Mouse (Mus musculus): ENCODE data around the gene Ildr2. TPM values are rescaled to one million over a fixed set of nuclear protein-coding genes. Genes with fewer than 3 reads are reported as not detected.

Gene Ildr2
- polyA plus RNA-seq, 1 experiment from 2014 or later: 1.1 TPM

- no peak overlapping the region for H3K27ac ChIP-seq (ENCODE audit: low read length)
- no peaks in the 10 kb centered on the region for H3K27me3 ChIP-seq (ENCODE audit: control insufficient read depth, insufficient read depth, low read depth, low read length)
- peaks cover 19% of the 10 kb centered on the region for H3K4me1 ChIP-seq (replicated peaks; ENCODE audit: control insufficient read depth, insufficient read depth, low read length)
- 55% methylated on average over 1 of the region's 1 CpGs for WGBS
- no peak overlapping the region for H3K9ac ChIP-seq (ENCODE audit: low read length)
- H3K36me3 ChIP-seq (ENCODE audit: control insufficient read depth, insufficient read depth, low read length): no peaks in the 10 kb centered on the region
- H3K4me2 ChIP-seq (ENCODE audit: low read depth, low read length): no peak overlapping the region
- H3K4me3 ChIP-seq (ENCODE audit: low read length): no peak overlapping the region
- no peaks in the 10 kb centered on the region for H3K9me3 ChIP-seq (ENCODE audit: control insufficient read depth, low read length)
- no peak for ATAC-seq (ENCODE audit: low read depth)
Observed at GRCm38 (mm10) chr1:166281287-166281686, 27.3 kb downstream of the Ildr2 start.

- Histone ChIP-seq H3K4me1 (replicated peaks; ENCODE audit: control insufficient read depth, insufficient read depth, low read length) (peaks cover 19% of the 10 kb centered on the region), H3K27ac (ENCODE audit: low read length) (no peak overlapping the region), H3K36me3 (ENCODE audit: control insufficient read depth, insufficient read depth, low read length) (no peaks in the 10 kb centered on the region), H3K9ac (ENCODE audit: low read length) (no peak overlapping the region), H3K4me3 (ENCODE audit: low read length) (no peak overlapping the region), H3K9me3 (ENCODE audit: control insufficient read depth, low read length) (no peaks in the 10 kb centered on the region), H3K4me2 (ENCODE audit: low read depth, low read length) (no peak overlapping the region), H3K27me3 (ENCODE audit: control insufficient read depth, insufficient read depth, low read depth, low read length) (no peaks in the 10 kb centered on the region)
- no peak for ATAC-seq (ENCODE audit: low read depth)
- WGBS: 77% methylated on average over 3 of the region's 3 CpGs
Observed at GRCm38 (mm10) chr1:166281836-166282235, 27.9 kb downstream of the Ildr2 start.

DNA sequence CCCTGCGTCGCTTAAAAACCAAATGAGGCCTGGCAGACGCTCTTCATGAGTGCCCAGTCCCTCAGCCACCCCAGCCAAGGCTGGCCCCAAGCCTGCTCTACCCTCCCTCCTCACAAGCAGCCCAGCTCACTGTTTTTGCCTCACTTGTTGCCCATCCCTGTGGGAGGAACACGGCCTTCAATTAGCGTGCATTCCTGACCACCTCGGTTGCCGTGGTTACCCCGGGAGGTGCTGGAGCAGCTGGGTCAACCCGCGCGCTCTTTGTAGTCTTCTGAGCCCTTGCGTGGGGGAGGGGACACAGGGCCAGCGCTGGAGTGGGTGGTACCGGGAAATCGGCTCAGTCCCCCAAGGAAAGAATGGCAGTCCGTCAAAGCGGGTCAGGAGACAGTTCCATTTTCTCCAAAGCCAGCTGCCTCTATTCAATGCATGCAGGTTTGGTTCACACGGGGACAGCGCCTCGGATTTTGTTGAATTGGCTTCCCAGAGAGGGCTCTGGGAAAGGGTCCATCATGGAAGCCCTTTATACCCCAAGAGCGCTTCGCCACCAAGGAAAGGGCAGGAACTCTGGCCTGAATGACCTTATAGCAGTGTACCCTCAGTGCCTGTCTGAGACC lies 28.8 kb downstream of the Ildr2 start:
- ATAC-seq (ENCODE audit: low read depth): peak; percentile 87
- H3K27ac ChIP-seq (ENCODE audit: low read length): no peak overlapping the region
- peak overlapping the region; percentile 32 for H3K4me3 ChIP-seq (ENCODE audit: low read length)
- H3K36me3 ChIP-seq (ENCODE audit: control insufficient read depth, insufficient read depth, low read length): no peaks in the 10 kb centered on the region
- H3K9ac ChIP-seq (ENCODE audit: low read length): peak overlapping the region; percentile 33; the same call in 1 of the 2 replicates
- H3K27me3 ChIP-seq (ENCODE audit: control insufficient read depth, insufficient read depth, low read depth, low read length): no peaks in the 10 kb centered on the region
- peak overlapping the region; percentile 52 for H3K4me2 ChIP-seq (ENCODE audit: low read depth, low read length)
- H3K4me1 ChIP-seq (replicated peaks; ENCODE audit: control insufficient read depth, insufficient read depth, low read length): peaks cover 19% of the 10 kb centered on the region
- 8% methylated on average over 22 of the region's 22 CpGs for WGBS
- H3K9me3 ChIP-seq (ENCODE audit: control insufficient read depth, low read length): no peaks in the 10 kb centered on the region

GRCm38 (mm10) chr1:166283451-166283850 lies 29.5 kb downstream of the Ildr2 start:
- Histone ChIP-seq H3K4me1 (replicated peaks; ENCODE audit: control insufficient read depth, insufficient read depth, low read length) (peaks cover 19% of the 10 kb centered on the region), H3K36me3 (ENCODE audit: control insufficient read depth, insufficient read depth, low read length) (no peaks in the 10 kb centered on the region), H3K9ac (ENCODE audit: low read length) (no peak overlapping the region), H3K4me2 (ENCODE audit: low read depth, low read length) (no peak overlapping the region), H3K27me3 (ENCODE audit: control insufficient read depth, insufficient read depth, low read depth, low read length) (no peaks in the 10 kb centered on the region), H3K4me3 (ENCODE audit: low read length) (no peak overlapping the region), H3K27ac (ENCODE audit: low read length) (no peak overlapping the region), H3K9me3 (ENCODE audit: control insufficient read depth, low read length) (no peaks in the 10 kb centered on the region)
- no peak for ATAC-seq (ENCODE audit: low read depth)
- 90% methylated on average over 6 of the region's 6 CpGs for WGBS

DNA sequence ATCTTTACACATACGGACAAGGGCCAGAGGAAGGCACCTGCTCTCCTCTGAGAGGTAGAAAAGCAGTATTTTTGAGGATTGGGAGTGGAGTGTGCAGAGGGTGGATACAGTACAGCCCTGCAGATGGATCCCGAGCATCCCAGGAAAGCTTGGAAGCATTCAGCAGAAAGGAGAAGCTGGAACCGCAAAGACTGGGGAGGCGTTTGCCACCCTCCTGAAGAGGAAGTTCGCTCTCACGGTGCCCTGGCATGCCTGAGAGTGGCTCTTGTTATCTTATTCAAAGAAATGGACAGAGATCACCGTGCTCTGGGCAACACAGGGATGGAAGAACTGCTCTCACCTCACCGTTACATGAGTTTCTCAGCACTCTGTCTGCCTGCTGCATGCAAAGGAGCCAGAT lies 30.5 kb downstream of the Ildr2 start:
- no peak for ATAC-seq (ENCODE audit: low read depth)
- 61% methylated on average over 8 of the region's 8 CpGs for WGBS
- H3K4me1 ChIP-seq (replicated peaks; ENCODE audit: control insufficient read depth, insufficient read depth, low read length): peaks cover 17% of the 10 kb centered on the region
- H3K9me3 ChIP-seq (ENCODE audit: control insufficient read depth, low read length): no peaks in the 10 kb centered on the region
- H3K27me3 ChIP-seq (ENCODE audit: control insufficient read depth, insufficient read depth, low read depth, low read length): no peaks in the 10 kb centered on the region
- no peak overlapping the region for H3K4me3 ChIP-seq (ENCODE audit: low read length)
- H3K27ac ChIP-seq (ENCODE audit: low read length): no peak overlapping the region
- no peak overlapping the region for H3K9ac ChIP-seq (ENCODE audit: low read length)
- no peaks in the 10 kb centered on the region for H3K36me3 ChIP-seq (ENCODE audit: control insufficient read depth, insufficient read depth, low read length)
- no peak overlapping the region for H3K4me2 ChIP-seq (ENCODE audit: low read depth, low read length)

DNA sequence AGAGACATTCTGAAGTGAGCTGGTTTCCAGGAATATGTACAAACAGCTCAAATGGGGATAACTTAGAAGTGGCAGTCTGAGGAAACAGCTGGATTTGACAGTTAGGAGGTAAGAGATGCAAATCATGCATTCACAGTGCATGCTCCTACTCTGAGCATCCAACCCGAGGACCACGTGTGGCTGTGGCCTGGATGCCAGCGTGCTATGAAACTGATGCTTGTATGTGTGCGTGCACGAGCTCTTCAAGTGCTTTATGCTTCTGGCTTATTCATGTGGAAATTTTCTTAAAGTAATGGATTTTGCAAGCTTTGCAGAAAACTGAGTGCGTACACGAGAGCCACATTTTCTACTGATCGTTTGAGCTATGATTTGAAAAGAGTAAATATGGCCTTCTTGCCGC lies 32.3 kb downstream of the Ildr2 start:
- Histone ChIP-seq H3K4me2 (ENCODE audit: low read depth, low read length) (no peak overlapping the region), H3K9me3 (ENCODE audit: control insufficient read depth, low read length) (no peaks in the 10 kb centered on the region), H3K27me3 (ENCODE audit: control insufficient read depth, insufficient read depth, low read depth, low read length) (no peaks in the 10 kb centered on the region), H3K4me3 (ENCODE audit: low read length) (no peak overlapping the region), H3K36me3 (ENCODE audit: control insufficient read depth, insufficient read depth, low read length) (no peaks in the 10 kb centered on the region), H3K27ac (ENCODE audit: low read length) (no peak overlapping the region), H3K4me1 (replicated peaks; ENCODE audit: control insufficient read depth, insufficient read depth, low read length) (peaks cover 8% of the 10 kb centered on the region), H3K9ac (ENCODE audit: low read length) (no peak overlapping the region)
- WGBS: 81% methylated on average over 9 of the region's 9 CpGs
- no peak for ATAC-seq (ENCODE audit: low read depth)

GRCm38 (mm10) chr1:166290562-166290961 lies 36.6 kb downstream of the Ildr2 start:
- H3K27me3 ChIP-seq (ENCODE audit: control insufficient read depth, insufficient read depth, low read depth, low read length): no peaks in the 10 kb centered on the region
- 79% methylated on average over 6 of the region's 6 CpGs for WGBS
- no peaks in the 10 kb centered on the region for H3K4me1 ChIP-seq (replicated peaks; ENCODE audit: control insufficient read depth, insufficient read depth, low read length)
- no peaks in the 10 kb centered on the region for H3K9me3 ChIP-seq (ENCODE audit: control insufficient read depth, low read length)
- no peak overlapping the region for H3K27ac ChIP-seq (ENCODE audit: low read length)
- H3K9ac ChIP-seq (ENCODE audit: low read length): no peak overlapping the region
- no peaks in the 10 kb centered on the region for H3K36me3 ChIP-seq (ENCODE audit: control insufficient read depth, insufficient read depth, low read length)
- H3K4me2 ChIP-seq (ENCODE audit: low read depth, low read length): no peak overlapping the region
- ATAC-seq (ENCODE audit: low read depth): no peak
- H3K4me3 ChIP-seq (ENCODE audit: low read length): no peak overlapping the region

DNA sequence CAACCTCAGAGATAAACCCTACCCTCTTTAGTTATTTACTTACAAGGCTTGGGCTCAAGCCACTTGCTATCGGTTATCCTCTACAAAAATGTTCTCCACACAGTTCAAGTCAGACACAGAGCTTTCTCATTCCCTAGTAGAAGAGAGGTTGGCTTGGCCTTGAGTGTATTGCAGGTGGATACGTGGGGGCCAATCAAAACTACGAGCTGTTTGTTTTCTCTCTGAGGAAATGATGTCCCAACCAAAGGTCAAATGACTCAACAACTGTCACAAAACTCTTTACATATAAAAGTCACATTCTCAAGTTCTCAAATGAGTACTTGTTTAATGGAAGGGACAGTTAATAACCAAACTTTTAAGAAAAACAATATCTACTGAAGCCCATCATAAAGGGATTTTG lies 39.1 kb downstream of the Ildr2 start:
- no peaks in the 10 kb centered on the region for H3K9me3 ChIP-seq (ENCODE audit: control insufficient read depth, low read length)
- H3K27ac ChIP-seq (ENCODE audit: low read length): no peak overlapping the region
- H3K36me3 ChIP-seq (ENCODE audit: control insufficient read depth, insufficient read depth, low read length): no peaks in the 10 kb centered on the region
- H3K4me3 ChIP-seq (ENCODE audit: low read length): no peak overlapping the region
- ATAC-seq (ENCODE audit: low read depth): no peak
- no peak overlapping the region for H3K4me2 ChIP-seq (ENCODE audit: low read depth, low read length)
- H3K4me1 ChIP-seq (replicated peaks; ENCODE audit: control insufficient read depth, insufficient read depth, low read length): peaks cover 4% of the 10 kb centered on the region
- no peak overlapping the region for H3K9ac ChIP-seq (ENCODE audit: low read length)
- no peaks in the 10 kb centered on the region for H3K27me3 ChIP-seq (ENCODE audit: control insufficient read depth, insufficient read depth, low read depth, low read length)
- 65% methylated on average over 3 of the region's 3 CpGs for WGBS

DNA sequence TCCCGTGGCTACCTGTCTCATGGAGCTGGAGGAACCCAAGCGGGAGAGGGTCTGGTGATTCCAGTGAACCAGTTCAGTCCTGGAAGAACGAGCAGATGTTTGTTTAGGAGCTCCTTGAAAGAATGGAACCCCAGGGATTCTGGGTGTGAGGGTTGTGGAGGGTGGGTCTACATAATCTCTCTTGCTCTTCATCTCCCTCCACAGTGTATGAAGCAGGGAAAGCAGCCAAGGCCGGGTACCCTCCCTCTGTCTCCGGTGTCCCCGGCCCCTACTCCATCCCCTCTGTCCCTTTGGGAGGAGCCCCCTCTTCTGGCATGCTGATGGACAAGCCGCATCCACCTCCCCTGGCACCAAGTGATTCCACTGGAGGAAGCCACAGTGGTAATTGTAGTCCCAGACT lies 41.6 kb downstream of the Ildr2 start:
- Histone ChIP-seq H3K27me3 (ENCODE audit: control insufficient read depth, insufficient read depth, low read depth, low read length) (no peaks in the 10 kb centered on the region; the same call in 1 of the 2 replicates), H3K27ac (ENCODE audit: low read length) (no peak overlapping the region), H3K9ac (ENCODE audit: low read length) (no peak overlapping the region), H3K36me3 (ENCODE audit: control insufficient read depth, insufficient read depth, low read length) (no peaks in the 10 kb centered on the region), H3K4me3 (ENCODE audit: low read length) (no peak overlapping the region), H3K4me2 (ENCODE audit: low read depth, low read length) (no peak overlapping the region), H3K4me1 (replicated peaks; ENCODE audit: control insufficient read depth, insufficient read depth, low read length) (peaks cover 4% of the 10 kb centered on the region), H3K9me3 (ENCODE audit: control insufficient read depth, low read length) (no peaks in the 10 kb centered on the region)
- WGBS: 58% methylated on average over 7 of the region's 7 CpGs
- no peak for ATAC-seq (ENCODE audit: low read depth)

DNA sequence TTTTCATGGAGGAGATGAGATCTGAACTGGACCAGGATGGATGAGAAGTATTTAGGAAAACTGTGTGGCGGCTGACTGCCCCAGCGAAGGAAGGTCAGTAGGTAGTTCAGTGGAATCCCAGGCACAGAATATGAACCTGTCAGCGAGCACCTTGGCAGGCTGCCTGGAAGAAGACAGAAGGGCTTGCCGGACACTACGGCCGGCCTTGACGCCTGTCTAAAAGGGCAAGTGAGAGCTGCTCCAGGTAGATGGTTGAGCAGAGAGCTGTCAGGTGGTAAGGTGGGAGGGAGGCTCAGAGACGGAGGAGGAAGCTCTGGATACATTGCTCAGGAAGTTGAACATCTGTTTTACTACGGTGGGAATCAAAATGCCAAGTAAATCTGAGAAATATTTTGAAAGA lies 42.4 kb downstream of the Ildr2 start:
- Histone ChIP-seq H3K27ac (ENCODE audit: low read length) (no peak overlapping the region), H3K27me3 (ENCODE audit: control insufficient read depth, insufficient read depth, low read depth, low read length) (no peaks in the 10 kb centered on the region; the same call in 1 of the 2 replicates), H3K4me2 (ENCODE audit: low read depth, low read length) (no peak overlapping the region), H3K36me3 (ENCODE audit: control insufficient read depth, insufficient read depth, low read length) (no peaks in the 10 kb centered on the region), H3K9me3 (ENCODE audit: control insufficient read depth, low read length) (no peaks in the 10 kb centered on the region), H3K4me3 (ENCODE audit: low read length) (no peak overlapping the region), H3K4me1 (replicated peaks; ENCODE audit: control insufficient read depth, insufficient read depth, low read length) (peaks cover 4% of the 10 kb centered on the region), H3K9ac (ENCODE audit: low read length) (no peak overlapping the region)
- ATAC-seq (ENCODE audit: low read depth): no peak
- 72% methylated on average over 9 of the region's 9 CpGs for WGBS

Measured in lung, embryonic 16.5 days (tissue).